ENCODE assay signal across 8 mouse cellular contexts in genomic region chr6:7692884-7693585, GRCm38 (mm10). TPM values are rescaled to one million over a fixed set of nuclear protein-coding genes. Genes with fewer than 3 reads are reported as not detected.
DNase-seq lines count a peak whose midpoint lies in the region; ATAC-seq lines count a peak whose summit lies in the region.

Gene Asns, minus strand, starts transcription at chr6:7693254.

- no peaks in the 10 kb centered on the region for H3K9me3 ChIP-seq in megakaryocyte, embryonic 14.5 days

- H3K36me3 ChIP-seq in megakaryocyte, embryonic 14.5 days (replicated peaks; ENCODE audit: low read length), result peaks cover 24% of the 10 kb centered on the region

- H3K4me3 ChIP-seq in megakaryocyte, embryonic 14.5 days (replicated peaks), result peak within 1 kb of the TSS; percentile 94

- DNase-seq in adrenal gland, adult (ENCODE audit: inconsistent age in 2 of 2, low spot score in 1 of 2), result peak; percentile 80 to 93
- DNase-seq in embryo, embryonic 10 days (ENCODE audit: low spot score), result peak; percentile 94
- peak; percentile 49 for DNase-seq in gastrocnemius, postnatal 25 days
- DNase-seq in left cerebral cortex, adult 9 months (ENCODE audit: low spot score in 2 of 2), result peak; percentile 62 to 87
- peak; percentile 90 to 91 for DNase-seq in right cerebral cortex, adult 2 months (ENCODE audit: low spot score in 2 of 2)
- peak; percentile 17 for DNase-seq in urinary bladder, postnatal 10 days (ENCODE audit: low spot score)

- peak; percentile 93 for ATAC-seq in inflammation-experienced regulatory T-cells, adult 6 months

- H3K4me1 ChIP-seq in megakaryocyte, embryonic 14.5 days, result peaks cover 67% of the 10 kb centered on the region

- H3K27me3 ChIP-seq in megakaryocyte, embryonic 14.5 days (replicated peaks), result peaks cover 4% of the 10 kb centered on the region

RNA-seq across cellular contexts. Expression of gene Asns, which starts in this region (rescaled TPM):
- total RNA-seq in gastrocnemius, postnatal 25 days (2021), result 1 to 10 TPM; 1.8 to 4.3 TPM
- 10 to 100 TPM; 20.9 to 34.7 (median 33.6) TPM for polyA plus RNA-seq in inflammation-experienced regulatory T-cells, adult 6 months (2017; shearing (Covaris generic))
- 5.1 and 28.9 TPM in 2 replicates for polyA plus RNA-seq in megakaryocyte, embryonic 14.5 days (2012; ENCODE audit: insufficient read depth, low replicate concordance)

Comparison
In these comparisons a context has a peak if more than half of its experiments do, and no peak if none do; other contexts are left out.
1. Peak in every context shown above with its lines: DNase-seq, ATAC-seq and H3K4me3 ChIP-seq.
2. DNase-seq: peak in every context shown above with its lines; median percentile 94 in embryo, embryonic 10 days; 90 in right cerebral cortex, adult 2 months; 86 in adrenal gland, adult; 74 in left cerebral cortex, adult 9 months; 49 in gastrocnemius, postnatal 25 days; 17 in urinary bladder, postnatal 10 days.